Mouse (Mus musculus): ENCODE measurements around the gene Aldh1a1. TPM values are rescaled to one million over a fixed set of nuclear protein-coding genes. Genes with fewer than 3 reads are reported as not detected.

Gene Aldh1a1
- not detected for polyA plus RNA-seq (2017; shearing (Covaris generic))

DNA sequence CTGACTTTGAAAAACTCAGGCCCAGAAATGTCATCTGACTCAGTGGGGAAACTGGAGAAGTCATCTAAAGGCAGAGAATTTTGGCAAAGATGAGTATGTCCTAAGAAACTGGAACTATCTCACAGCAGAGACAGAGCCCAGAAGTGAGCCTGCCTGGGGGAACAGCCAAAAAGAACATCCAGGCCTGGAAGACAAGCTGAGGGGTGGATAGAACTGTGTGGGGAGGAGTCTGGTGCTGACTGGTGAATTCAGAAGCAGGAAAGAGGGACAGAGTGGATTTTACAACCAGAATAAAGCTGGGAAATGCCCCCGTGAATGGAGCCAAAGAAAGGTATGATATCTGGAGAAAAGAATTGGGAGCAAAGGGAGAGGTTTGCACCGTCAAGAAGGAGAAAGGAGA lies at the start of gene Aldh1a1:
TSS of gene Aldh1a1 (plus strand) at position 225 of the 400 bp plus-strand sequence.

Other genes starting within 250 kb of the Aldh1a1 start
- 0.72 TPM for gene Anxa1, start 101.8 kb upstream of the Aldh1a1 start, polyA plus RNA-seq (2017; shearing (Covaris generic))
- not detected for gene Aldh1a7, start 234.8 kb downstream of the Aldh1a1 start, polyA plus RNA-seq (2017; shearing (Covaris generic))

Measured in naive thymus-derived CD4-positive, alpha-beta T cell, adult 5 months (primary cell).